Mouse (Mus musculus) embryonic facial prominence, embryonic 11.5 days (tissue): ENCODE measurements at regions not wholly inside any gene's neighbourhood (a gene's known extent, or its start where the extent isn't known, plus 50 kb on each side); places are given as distances from the start of the nearest gene placed in this dataset.
"Not testable (repeated sequence)": the region's sequence is repeated elsewhere in the genome, so short reads cannot be mapped to it uniquely, and the experiment has no call there.

ENCODE experiments used
- ATAC-seq: fragments of 200-750 bp; cut with Nextera tagmentation; replicated peaks from 2 replicates; pipeline ENCODE4 v1.8.0; 2017; ENCODE audit warnings: low read depth; ENCODE audit not compliant: insufficient number of reproducible peaks, low FRiP score, low TSS enrichment
- DNase-seq: peaks from one replicate; pipeline ENCODE4 v3.0.0-alpha.2; 2015; ENCODE audit warnings: low spot score
- H3K27ac ChIP-seq: fragments of 300-500 bp; sonication (generic); replicated peaks from 2 replicates; pipeline ENCODE4 v1.5.1; 2014; ENCODE audit warnings: mild to moderate bottlenecking, low read depth, low read length, control low read depth
- H3K27me3 ChIP-seq: fragments of 300-500 bp; sonication (generic); 2 replicates; pipeline ENCODE4 v1.6.1; 2014; ENCODE audit warnings: mild to moderate bottlenecking, low read length, moderate library complexity, mixed read lengths; ENCODE audit not compliant: control insufficient read depth, insufficient read depth
- H3K36me3 ChIP-seq: fragments of 300-500 bp; sonication (generic); replicated peaks from 2 replicates; pipeline ENCODE4 v1.6.1; 2014; ENCODE audit warnings: low read depth, mild to moderate bottlenecking, low read length, moderate library complexity, mixed read lengths; ENCODE audit not compliant: control insufficient read depth, insufficient read depth
- H3K4me1 ChIP-seq: fragments of 300-500 bp; sonication (generic); 2 replicates; pipeline ENCODE4 v1.6.1; 2014; ENCODE audit warnings: low read length, mixed read lengths; ENCODE audit not compliant: control insufficient read depth, insufficient read depth
- H3K4me2 ChIP-seq: fragments of 300-500 bp; sonication (generic); 2 replicates; pipeline ENCODE4 v1.6.1; 2014; ENCODE audit warnings: low read depth, mild to moderate bottlenecking, control low read depth, low read length, moderate library complexity
- H3K4me3 ChIP-seq: fragments of 300-500 bp; sonication (generic); 2 replicates; pipeline ENCODE4 v1.5.1; 2014; ENCODE audit warnings: low read depth, low read length, control low read depth
- H3K9ac ChIP-seq: fragments of 300-500 bp; sonication (generic); replicated peaks from 2 replicates; pipeline ENCODE4 v1.6.1; 2014; ENCODE audit warnings: mild to moderate bottlenecking, control low read depth, low read length
- H3K9me3 ChIP-seq: fragments of 300-500 bp; sonication (generic); replicated peaks from 2 replicates; pipeline ENCODE4 v1.6.1; 2016; ENCODE audit warnings: mild to moderate bottlenecking, low read length, inconsistent platforms, mixed read lengths; ENCODE audit not compliant: control insufficient read depth
- WGBS: fragments of 180-500 bp; shearing (Covaris S2); extraction: QIAGEN DNeasy Blood & Tissue Kit; methylation state at CpG from one replicate; pipeline ENCODE4 v1.1.7; 2014; 5-methylcytosine and 5-hydroxymethylcytosine counted together

DNA sequence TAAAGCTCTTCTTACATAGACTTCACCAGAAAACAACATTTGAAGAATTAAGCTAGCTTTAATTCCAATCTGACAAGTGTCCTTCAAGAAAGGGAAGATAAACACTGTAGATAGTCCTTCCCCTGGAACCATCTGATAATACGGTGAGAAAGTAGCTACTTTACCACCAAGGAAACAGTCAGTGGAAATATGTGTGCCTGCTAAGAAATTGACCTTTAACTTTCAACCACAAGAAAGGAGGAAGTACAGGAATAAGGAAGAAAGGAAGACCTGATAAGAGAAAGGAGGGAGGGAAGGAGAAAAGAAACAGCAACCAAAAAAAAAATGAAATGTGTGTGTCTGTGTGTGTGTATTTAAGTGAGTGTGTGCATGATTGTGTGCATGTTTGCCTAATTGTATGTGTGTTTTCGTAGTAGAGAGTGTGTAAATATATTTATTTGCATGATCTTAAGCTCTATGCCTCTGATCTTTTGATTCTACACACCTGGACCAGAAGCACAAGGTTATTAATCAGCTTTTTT lies 831.3 kb downstream of the Pla2g4a start:
- Histone ChIP-seq H3K27me3 (no peaks in the 10 kb centered on the region), H3K4me1 (no peaks in the 10 kb centered on the region), H3K9me3 (no peaks in the 10 kb centered on the region), H3K27ac (no peak overlapping the region), H3K36me3 (no peaks in the 10 kb centered on the region), H3K4me2 (no peak overlapping the region), H3K4me3 (no peak overlapping the region), H3K9ac (no peak overlapping the region)
- no peak for DNase-seq
- ATAC-seq = no peak
- WGBS = 77% methylated on average over 2 of the region's 2 CpGs

GRCm38 (mm10) chr1:149129138-149129537 lies 832.0 kb downstream of the Pla2g4a start:
- no peaks in the 10 kb centered on the region for H3K9me3 ChIP-seq
- H3K4me2 ChIP-seq = no peak overlapping the region
- H3K4me1 ChIP-seq = no peaks in the 10 kb centered on the region
- no peaks in the 10 kb centered on the region for H3K36me3 ChIP-seq
- DNase-seq = no peak
- no peaks in the 10 kb centered on the region for H3K27me3 ChIP-seq
- no peak for ATAC-seq
- H3K4me3 ChIP-seq = no peak overlapping the region
- no peak overlapping the region for H3K9ac ChIP-seq
- no peak overlapping the region for H3K27ac ChIP-seq

DNA sequence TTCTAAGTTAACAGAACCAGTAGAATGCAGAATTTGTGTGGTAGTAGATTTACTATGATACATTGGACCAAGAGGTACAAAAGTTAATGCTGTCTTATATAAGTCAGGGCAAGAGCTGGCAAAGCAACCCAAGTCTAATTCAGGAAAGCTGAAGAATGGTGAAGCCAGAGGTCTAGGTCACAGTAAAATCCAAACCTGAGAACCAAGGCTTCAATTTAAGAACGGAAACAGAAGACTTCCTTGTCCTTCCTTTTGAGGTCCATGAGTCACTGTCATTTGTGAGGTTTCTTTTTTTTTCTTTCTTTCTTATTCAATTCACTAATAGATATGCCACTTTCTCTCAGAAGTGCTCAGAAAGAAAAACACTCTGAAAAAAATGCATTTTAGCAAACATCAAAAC lies 833.4 kb downstream of the Pla2g4a start:
- 71% methylated on average over 1 of the region's 1 CpGs for WGBS
- no peak overlapping the region for H3K4me3 ChIP-seq

GRCm38 (mm10) chr1:149103396-149103795 lies 857.7 kb downstream of the Pla2g4a start:
- WGBS = 75% methylated on average over 2 of the region's 2 CpGs
- H3K9me3 ChIP-seq = no peaks in the 10 kb centered on the region
- H3K27ac ChIP-seq = no peak overlapping the region
- ATAC-seq (no peak), DNase-seq (no peak)
- no peaks in the 10 kb centered on the region for H3K4me1 ChIP-seq
- H3K4me2 ChIP-seq = no peak overlapping the region
- H3K4me3 ChIP-seq = no peak overlapping the region
- no peak overlapping the region for H3K9ac ChIP-seq
- no peaks in the 10 kb centered on the region for H3K27me3 ChIP-seq
- H3K36me3 ChIP-seq = no peaks in the 10 kb centered on the region

More for the DNA sequence above, 833.4 kb downstream of the Pla2g4a start:
- H3K4me2 ChIP-seq = no peak overlapping the region
- no peaks in the 10 kb centered on the region for H3K9me3 ChIP-seq
- H3K36me3 ChIP-seq = no peaks in the 10 kb centered on the region
- no peak overlapping the region for H3K27ac ChIP-seq
- H3K27me3 ChIP-seq = no peaks in the 10 kb centered on the region
- ATAC-seq (no peak), DNase-seq (no peak)
- H3K4me1 ChIP-seq = no peaks in the 10 kb centered on the region
- H3K9ac ChIP-seq = no peak overlapping the region

GRCm38 (mm10) chr1:149097426-149097825 lies 863.7 kb downstream of the Pla2g4a start:
- Histone ChIP-seq H3K9me3 (no peaks in the 10 kb centered on the region), H3K4me3 (no peak overlapping the region), H3K27me3 (no peaks in the 10 kb centered on the region), H3K9ac (no peak overlapping the region), H3K27ac (no peak overlapping the region), H3K36me3 (no peaks in the 10 kb centered on the region), H3K4me2 (no peak overlapping the region), H3K4me1 (no peaks in the 10 kb centered on the region)
- ATAC-seq (no peak), DNase-seq (no peak)
- WGBS = 83% methylated on average over 1 of the region's 1 CpGs

GRCm38 (mm10) chr1:149074681-149075080 lies 886.4 kb downstream of the Pla2g4a start:
- ATAC-seq (no peak), DNase-seq (no peak)
- Histone ChIP-seq H3K9me3 (no peaks in the 10 kb centered on the region), H3K4me3 (no peak overlapping the region), H3K27me3 (no peaks in the 10 kb centered on the region), H3K4me2 (no peak overlapping the region), H3K27ac (no peak overlapping the region), H3K36me3 (no peaks in the 10 kb centered on the region), H3K4me1 (no peaks in the 10 kb centered on the region), H3K9ac (no peak overlapping the region)
- 77% methylated on average over 1 of the region's 1 CpGs for WGBS

DNA sequence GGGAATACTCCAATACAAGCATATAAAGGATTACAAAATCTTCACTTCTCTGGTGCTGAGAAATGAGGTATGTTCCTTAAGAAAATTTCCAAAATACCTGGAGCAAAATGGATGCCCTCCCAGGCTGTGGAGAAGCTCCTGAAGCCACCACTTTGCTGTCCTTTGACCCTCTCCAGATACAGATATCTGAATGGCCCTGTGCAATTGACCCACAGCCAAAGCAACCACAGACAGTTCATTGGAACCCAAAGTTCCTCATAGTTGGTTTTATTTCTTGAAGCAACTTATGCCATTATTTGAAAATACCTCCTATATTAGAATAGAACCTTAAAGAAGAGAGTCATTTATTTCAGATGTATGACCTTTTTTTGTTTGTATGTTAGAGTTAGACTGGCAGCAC lies 891.5 kb downstream of the Pla2g4a start:
- Histone ChIP-seq H3K4me2 (no peak overlapping the region), H3K27me3 (no peaks in the 10 kb centered on the region), H3K27ac (no peak overlapping the region), H3K4me3 (no peak overlapping the region), H3K36me3 (no peaks in the 10 kb centered on the region), H3K9me3 (no peaks in the 10 kb centered on the region), H3K4me1 (no peaks in the 10 kb centered on the region), H3K9ac (no peak overlapping the region)
- DNase-seq = no peak
- ATAC-seq = no peak

GRCm38 (mm10) chr1:149063011-149063410 lies 898.1 kb downstream of the Pla2g4a start:
- DNase-seq, H3K9me3 ChIP-seq, ATAC-seq, H3K36me3 ChIP-seq, H3K4me1 ChIP-seq, H3K9ac ChIP-seq, H3K4me3 ChIP-seq, H3K4me2 ChIP-seq, H3K27ac ChIP-seq, H3K27me3 ChIP-seq: not testable (repeated sequence)
- 80% methylated on average over 3 of the region's 3 CpGs for WGBS
